Mouse (Mus musculus): ENCODE data around the gene Dph2. TPM values are rescaled to one million over a fixed set of nuclear protein-coding genes. Genes with fewer than 3 reads are reported as not detected.

The Dph2 gene
- 1 to 10 TPM; 9.6 to 9.8 TPM for total RNA-seq (2021)
- long read RNA-seq, experiment 1, transcript Dph2-201 (6 exons, 2,555 nt): major isoform, 8 of 9 reads
- long read RNA-seq, experiment 1, partial matches to known transcripts: 0 of 9 reads
- long read RNA-seq, experiment 1, other reads (novel, unspliced or antisense): 1 of 9 reads
- long read RNA-seq, experiment 2, transcript Dph2-201 (6 exons, 2,555 nt): major isoform, 13 of 21 reads
- long read RNA-seq, experiment 2, partial matches to known transcripts: 4 of 21 reads
- long read RNA-seq, experiment 2, other reads (novel, unspliced or antisense): 4 of 21 reads

DNA sequence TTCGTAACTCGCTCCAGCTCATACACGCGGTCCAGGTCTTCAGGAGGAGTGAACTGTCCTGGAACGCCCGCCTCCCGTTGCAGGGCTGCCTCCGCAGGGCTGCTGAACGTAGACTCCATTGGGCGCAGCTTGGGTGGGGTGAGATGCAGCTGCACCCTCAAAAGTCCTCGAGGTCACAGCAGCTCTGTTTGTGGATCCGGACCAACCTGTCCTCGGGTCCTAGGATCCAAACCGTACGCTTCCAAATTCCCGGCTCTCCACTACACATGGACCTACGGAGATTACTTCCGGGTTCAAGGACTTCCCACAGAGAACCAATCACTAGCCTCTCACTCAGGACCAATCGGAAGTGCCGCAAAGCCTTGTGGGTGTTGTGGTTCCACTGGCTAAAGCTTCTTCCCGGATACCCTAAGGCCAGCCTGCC lies at the start of gene Dph2:
Gene Dph2 (minus strand): TSS at position 295 of the 424 bp plus-strand sequence.
- peak in 1 of 2 experiments; percentile 56 for DNase-seq (ENCODE audit: low spot score in 2 of 2)

DNA sequence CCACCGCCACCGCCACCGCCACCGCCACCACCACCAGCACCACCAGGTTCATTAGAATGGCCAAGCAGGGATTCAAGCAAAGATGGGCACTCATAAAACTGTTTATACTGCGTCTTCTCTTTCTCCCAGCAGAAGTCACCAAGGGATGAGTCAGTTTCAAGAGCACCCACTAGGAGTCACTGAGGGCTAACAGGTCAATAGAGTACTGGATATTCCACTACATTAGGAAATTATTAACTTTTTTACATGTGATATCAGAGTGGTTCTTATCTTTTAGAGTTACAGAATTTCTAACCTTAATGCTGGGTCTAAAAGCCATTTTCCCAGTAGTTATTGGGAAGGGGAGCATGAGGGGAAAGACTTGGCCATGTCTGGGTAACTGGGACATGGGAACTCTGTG lies 45.1 kb upstream of the Dph2 start:
- no peak for DNase-seq (ENCODE audit: low spot score in 2 of 2)

DNA sequence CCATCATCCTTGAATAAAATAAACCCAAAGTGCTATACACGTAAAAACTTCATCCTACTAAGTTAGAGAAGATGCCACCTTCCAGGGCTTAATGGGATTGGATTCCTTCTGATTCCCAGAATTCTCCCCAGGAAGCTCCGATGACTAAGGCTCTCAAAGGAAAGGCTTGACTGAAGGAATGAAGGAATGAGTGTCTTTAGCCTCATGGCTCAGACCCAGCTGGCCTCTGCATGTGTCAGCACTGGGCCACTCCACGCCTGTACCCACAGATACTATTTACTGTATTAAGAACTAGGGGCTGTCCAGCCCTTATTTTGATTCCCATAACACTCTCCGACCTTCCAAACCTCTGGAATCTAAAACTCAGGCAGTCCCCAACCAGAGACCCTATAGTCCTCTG lies 42.2 kb upstream of the Dph2 start:
- no peak for DNase-seq (ENCODE audit: low spot score in 2 of 2)

DNA sequence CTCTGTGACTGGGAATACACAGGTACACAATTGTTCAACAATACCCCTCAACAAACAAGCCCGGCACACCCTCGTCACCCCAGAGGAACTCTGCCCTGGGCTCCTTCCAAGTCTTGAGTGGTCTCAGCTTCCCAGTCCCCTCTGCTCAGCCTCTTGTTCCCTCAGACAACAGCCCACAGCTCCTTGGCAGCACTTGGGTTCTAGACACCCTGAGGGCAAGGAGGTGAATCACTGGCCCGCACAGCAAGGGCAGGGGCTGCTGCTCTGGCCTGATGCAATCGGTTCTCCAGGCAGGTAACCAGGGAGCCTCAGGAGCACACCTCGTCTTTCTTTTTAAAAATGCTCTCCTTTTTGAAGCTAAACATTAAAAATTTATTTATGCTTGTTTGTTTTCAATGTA lies 41.4 kb upstream of the Dph2 start:
- no peak for DNase-seq (ENCODE audit: low spot score in 2 of 2)

DNA sequence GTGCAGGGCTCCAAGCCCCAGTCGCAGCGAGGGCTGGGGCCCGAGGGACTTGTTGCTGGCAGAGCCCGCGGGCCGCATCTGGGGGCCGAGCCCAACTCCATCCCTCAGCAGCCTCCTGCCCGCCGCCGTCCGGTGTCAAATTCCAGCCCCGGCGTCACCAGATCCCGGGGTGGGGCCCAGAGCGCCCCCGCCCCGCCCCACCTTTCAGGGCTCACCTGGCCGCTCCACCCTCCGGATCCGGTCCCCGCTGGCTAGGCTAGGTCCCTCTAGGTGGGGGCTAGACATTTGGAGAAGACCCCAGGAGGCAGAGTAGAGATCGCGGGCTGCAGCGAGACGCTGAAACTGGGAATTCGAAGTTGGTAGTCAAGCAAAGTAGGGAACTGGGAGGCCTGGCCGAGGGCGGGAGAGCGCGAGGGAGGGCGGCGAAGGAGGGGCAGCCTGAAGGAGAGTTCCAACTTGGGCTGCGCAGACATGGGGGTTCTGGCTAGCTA lies 37.6 kb upstream of the Dph2 start, which contains the start of gene Artn:
Gene Artn (minus strand): TSS at position 373 of the 491 bp plus-strand sequence.
- DNase-seq (ENCODE audit: low spot score in 2 of 2): no peak

DNA sequence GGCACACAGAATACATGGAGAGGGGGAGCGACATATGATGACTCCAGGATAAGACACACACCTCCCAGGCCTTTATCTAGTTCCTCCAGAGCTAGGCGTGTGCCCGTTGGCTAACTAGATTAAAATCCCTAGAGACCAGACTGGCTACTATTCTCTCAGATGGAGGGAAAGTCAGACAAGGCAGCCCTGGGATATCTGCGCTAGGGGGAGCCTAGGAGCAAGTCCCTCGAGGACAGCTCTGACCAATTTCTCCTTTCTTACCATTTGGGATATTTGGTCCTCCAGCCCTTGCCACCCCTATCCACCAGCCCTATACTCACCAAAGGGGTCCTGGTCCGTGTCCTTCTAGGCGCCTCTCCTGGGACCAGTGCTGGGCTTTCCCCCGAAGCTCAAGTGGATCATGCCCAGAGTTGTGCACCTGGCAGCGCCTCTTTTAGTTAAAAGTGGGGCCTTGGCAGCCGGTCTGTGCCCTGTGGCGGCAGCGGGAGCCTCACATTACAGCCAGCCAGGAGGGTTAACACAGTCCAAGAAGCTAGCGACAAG lies 36.9 kb upstream of the Dph2 start:
- DNase-seq (ENCODE audit: low spot score in 2 of 2): no peak

DNA sequence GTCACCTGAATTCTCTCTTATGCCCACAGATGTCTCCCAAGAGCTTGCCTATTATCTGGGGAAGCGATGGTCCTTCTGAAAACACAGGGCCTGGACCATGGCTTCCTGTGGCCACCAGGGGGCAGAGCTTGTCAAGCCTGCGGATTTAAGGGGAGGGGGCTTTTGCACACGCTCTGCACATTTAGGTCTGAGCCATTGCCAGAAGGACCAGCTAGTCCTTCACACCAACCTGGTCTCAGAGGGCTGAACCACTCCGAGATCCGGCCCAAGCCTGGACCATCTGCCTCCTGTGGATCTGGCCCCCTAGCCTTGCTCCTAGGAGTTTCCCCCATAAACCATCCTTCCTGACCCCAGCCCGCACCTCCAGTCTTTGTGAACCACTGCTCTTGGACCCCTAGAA lies 36.4 kb upstream of the Dph2 start:
- DNase-seq (ENCODE audit: low spot score in 2 of 2): no peak

DNA sequence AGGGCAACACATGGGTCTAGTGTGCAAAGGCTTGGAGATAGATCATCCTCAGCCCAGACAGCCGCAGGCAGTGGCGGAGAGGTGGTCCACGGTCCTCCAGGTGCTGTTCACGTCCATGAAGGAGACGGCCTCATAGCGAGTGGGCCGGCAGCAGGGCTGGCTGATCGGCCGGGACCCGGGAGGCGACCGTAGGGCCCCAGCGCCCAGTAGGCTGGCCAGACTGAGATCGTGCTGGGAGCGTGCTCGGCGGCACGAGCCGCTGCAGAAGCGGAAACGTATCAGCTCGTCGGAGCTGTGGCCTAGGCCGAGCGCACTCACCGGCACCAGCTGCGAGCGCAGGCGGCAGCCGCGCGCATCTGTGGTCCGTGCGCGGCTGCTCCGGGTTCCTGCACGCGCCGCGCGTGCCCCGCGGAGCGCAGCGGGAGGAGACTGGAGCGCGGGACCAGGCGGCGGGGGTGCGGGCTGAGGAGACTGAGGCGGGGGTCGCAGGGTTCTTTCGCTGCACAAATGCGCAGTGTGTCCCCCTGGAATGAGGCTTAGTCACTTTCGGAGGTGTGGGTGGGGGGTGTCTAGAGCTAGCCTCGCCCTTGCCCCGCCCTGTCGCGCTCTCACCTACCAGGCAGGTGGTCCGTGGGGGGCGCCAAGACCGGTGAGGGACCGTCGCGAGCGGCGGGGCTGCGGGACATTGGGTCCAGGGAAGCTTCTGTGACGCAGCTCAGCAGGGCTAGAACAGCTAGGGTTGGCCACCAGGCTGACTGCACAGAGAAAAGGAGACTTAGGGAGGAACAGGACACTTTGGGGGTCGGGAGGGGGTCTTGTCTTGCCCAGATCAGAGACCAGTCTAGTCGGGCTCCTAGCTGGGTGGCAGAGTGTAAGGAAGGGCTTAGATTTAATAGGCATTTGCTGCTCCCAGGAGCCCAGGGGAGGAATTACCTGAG lies 35.0 kb upstream of the Dph2 start:
- no peak for DNase-seq (ENCODE audit: low spot score in 2 of 2)

DNA sequence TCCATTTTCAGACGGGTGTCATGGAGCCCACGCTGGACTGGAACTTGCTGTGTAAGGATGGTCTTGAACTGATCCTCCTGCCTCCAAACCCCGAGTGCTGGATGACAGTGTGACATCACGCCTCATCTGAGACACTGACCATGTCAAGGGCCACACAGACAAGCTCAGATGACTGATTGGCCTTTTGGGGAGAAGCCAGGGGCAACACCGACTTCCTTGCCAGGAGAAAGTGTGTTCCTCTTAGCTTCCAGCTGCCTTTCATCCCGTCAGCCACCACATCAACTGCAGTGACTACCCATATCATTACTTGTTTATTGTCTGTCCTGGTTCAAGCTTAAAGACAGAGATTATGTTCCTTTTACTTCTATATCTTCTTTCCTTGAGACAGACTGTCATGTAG lies 33.1 kb upstream of the Dph2 start:
- no peak for DNase-seq (ENCODE audit: low spot score in 2 of 2)

DNA sequence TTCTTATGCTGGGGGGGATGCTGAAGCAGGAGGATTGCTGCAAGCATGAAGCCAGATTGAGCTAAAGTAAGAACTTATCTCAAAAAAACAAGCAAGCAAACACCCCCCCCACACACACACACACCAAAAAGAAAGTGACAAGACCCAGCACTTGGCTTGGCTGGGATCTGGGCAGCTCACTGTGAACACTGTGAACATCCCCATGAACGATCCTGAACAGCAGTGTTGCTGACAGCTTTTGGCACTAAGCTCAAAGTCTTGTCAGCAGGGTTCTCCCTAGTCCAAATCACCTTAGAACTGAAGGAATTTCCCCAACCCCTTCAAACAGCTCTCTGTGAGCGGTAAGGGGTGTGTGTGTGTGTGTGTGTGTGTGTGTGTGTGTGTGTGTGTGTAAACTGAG lies 31.6 kb upstream of the Dph2 start:
- no peak for DNase-seq (ENCODE audit: low spot score in 2 of 2)

DNA sequence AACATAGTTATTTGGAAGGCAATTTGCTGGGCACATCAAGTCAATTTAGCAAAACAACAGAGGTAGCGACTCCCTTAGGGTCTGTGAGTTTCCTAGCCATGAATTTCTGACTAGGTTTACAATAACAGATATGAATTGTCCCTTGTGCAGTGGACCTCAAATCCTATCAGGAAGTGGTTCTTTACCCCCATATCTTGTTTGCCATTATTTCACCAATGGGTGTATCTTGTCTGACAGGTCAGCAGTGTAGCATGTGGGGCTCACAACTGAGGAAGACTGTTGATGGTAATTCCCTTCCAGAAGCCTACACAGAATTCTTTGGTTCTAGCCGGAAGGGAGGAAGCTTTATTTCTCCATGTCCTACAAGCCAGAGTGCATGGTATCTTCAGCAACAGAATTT lies 29.5 kb upstream of the Dph2 start:
- no peak for DNase-seq (ENCODE audit: low spot score in 2 of 2)

DNA sequence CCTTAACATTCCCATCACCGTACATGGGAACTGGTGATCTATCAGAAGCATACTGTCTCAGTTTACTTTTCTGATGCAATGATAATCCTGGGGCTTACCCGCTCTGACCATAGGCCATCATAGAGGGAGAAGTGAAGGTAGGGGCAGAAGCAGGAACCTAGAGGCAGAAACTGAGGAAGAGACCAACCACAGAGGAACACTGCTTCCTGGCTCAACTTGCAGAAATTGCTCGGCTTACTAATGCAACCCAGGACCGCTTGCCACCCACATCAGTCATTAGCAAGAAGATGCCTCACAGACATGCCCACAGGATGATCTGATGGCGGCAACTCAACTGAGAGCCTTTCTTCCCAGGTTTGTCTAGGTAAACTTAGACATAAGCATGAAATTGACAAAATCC lies 26.9 kb upstream of the Dph2 start:
- DNase-seq (ENCODE audit: low spot score in 2 of 2): no peak

DNA sequence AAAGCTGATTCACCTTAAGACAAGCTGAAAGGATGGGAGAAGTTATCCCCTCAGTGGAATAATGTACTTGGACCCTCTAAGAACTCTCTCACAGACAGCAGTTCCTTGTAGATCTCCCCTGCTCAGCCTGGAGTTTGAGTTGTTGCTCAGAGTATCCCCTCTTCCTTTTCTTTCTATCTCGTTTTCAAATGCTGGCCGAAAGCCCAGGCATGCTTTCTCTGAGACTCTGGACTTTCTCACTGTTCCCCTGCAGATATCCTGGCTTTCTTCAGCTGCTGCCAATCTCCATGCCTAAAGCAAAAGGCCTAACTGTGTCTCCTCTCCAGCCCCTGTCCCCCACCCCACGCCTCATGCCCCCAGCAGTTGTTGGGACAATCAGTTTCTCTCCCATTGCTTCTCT lies 26.4 kb upstream of the Dph2 start:
- no peak for DNase-seq (ENCODE audit: low spot score in 2 of 2)

DNA sequence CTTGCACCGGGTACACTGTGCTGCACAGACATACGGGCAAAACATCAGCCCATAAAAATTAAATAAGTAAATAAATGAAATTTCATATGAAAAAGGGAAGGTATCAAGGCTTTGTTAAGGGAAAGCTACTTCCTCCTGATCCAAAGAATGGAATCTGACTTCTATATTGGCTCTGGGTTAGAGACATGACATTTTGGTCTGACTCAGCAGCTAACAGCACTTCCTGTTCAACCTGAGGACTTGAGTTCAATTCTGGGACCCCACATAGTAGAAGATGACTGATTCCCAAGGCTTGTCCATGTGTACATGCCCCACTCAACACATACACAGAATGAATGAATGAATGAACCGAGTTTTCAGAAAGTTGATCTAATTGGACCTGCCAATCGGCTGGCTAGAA lies 26.0 kb upstream of the Dph2 start:
- no peak for DNase-seq (ENCODE audit: low spot score in 2 of 2)

DNA sequence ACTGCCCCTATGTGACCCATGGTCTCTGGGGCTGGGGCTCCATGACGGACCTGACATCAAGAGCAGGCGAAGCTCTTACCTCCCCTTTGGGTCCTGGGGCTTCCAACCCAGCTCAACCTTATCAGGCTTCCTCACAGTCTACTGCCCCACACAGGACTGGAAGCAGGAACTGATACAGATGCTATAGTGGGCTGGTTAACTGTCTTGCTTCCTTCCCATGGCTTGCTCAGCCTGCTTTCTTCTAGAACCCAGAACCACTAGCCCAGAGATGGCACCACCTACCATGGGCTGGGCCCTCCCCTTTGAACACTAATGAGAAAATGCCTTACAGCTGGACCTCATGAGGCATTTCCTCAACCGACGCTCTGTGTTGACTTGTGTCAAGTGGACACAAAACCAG lies 25.6 kb upstream of the Dph2 start:
- DNase-seq (ENCODE audit: low spot score in 2 of 2): no peak

DNA sequence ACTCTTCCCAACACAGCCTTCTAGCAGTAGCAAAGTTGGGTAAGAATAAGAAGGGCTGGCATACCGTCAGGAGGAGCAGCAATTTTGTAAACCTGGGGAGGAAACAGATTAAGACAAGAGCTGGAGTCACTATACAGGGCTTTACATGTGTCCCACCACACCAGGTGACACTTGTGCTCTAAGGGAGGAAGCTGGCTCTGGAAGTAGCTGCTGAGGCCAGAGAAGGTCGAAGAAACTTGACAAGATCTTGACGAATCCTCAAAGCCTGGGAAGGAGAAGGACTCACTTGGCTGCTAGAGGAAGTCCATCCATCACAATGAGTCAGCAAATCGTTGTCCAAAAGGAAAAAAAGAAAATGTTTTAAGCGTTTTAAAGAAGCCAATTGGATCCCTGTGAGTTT lies 24.6 kb upstream of the Dph2 start:
- no peak for DNase-seq (ENCODE audit: low spot score in 2 of 2)

DNA sequence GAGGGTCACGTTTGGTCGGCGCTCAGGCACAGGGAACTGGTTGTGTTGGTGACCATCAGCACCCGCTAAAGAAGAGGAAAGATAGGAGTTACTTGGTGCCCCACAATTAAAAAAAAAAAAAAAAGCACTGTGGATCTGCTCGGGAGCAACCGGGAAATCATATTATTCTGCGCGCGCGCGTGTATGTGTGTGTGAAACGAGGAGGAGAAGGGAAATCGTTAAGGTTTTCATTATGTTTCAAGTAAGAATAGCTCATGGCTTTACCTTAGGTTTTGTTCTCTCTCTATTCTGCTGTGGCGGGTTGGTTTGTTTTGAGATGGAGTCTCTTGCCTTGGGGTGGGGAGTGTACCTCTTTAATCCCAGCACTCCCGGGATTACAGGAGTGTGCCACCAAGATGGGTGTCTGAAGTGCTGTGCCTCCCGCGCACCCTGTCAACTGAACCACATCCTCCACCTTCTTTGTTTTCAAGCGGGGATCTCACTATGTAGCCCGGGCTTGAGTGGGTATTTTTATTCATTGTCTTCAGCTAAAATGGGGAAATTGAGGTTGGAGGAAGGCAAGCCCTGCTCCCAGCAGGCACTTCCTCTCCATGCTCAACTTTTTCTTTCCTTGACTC lies 23.8 kb upstream of the Dph2 start:
- no peak for DNase-seq (ENCODE audit: low spot score in 2 of 2)

DNA sequence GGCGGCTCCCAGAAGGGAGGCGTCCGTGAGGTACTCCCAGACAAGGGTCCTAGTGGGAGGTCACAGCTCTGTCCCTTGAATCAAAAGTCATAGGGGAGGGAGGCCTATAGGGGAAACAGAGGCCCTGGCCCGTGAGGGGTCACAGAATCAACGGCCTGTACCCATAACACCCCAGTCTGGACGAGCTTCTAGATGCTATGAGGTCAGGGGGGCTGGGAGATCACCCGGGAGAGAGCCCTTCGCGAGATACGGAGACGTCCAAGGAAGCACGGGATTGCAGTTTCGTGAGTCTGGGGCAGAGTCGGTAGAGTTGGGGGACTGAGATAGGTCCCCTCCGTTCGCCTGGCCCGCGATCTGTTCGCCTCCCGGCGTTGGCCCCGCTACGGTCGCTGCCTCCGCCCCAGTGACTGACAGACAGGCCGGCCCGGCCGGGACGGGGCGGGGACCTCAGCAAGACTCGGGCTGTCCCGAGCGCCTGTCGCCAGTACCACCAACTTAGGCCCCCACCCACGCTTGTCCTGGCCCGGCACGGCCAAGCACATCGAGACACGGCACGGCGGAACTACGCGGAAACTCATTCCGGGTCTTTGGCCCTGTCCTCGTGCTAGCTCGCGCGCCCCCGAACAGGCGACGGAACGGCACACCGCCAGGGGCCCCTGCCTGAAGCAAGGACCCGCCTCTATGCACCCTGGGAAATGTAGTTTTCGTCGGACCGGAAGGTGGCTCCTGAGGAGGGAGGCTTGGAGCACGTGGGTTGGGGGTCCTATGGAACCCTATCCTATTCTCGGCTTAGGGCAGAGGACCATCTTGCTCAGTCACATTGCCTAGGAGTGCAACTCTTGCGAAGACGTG lies 23.0 kb upstream of the Dph2 start, which contains the start of gene Ipo13:
Gene Ipo13 (minus strand): TSS at position 409 of the 852 bp plus-strand sequence.
- peak; percentile 84 to 88 for DNase-seq (ENCODE audit: low spot score in 2 of 2)

DNA sequence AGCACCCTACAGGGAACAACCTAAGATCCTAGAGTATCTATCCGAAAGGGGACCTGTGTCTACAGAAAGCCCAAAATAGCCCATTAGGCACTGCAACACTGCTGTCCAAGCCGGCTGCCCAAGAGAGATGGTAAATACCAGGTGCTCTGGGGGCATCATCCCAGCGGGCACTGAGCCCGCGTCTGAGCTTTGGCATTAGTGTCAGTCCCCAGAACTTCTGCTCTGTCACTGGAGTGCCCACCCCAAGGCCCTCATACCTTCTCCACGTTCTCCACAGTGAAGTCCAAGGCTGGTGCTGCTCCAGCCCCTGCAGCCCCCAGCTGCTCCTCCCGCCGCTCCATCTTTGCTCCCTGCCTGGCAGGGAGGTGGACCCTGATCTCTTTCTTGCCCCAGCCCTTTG lies 22.2 kb upstream of the Dph2 start:
- DNase-seq (ENCODE audit: low spot score in 2 of 2): no peak

DNA sequence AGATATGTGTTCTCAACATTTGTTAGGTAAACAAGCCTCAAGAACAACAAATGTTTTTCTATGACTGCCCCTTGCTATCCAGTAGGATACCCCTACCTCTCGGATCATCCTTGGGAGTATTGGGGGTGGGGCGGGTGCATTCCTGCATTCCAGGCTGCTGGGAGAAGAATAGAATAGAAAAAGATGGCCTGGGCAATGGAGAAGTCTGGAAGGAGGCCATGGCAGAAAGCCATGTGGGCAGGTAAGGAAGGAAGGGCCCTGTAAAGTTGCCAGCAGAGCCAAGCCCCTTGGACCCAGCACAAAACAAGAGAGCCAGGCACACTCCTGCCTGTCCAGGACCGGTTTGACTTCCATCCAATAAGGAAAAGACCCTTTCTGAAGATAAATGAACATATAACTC lies 21.6 kb upstream of the Dph2 start:
- no peak for DNase-seq (ENCODE audit: low spot score in 2 of 2)
